Mouse (Mus musculus) brain, embryonic 14.5 days (tissue): ENCODE measurements around the gene Cmtm4. TPM values are rescaled to one million over a fixed set of nuclear protein-coding genes. Genes with fewer than 3 reads are reported as not detected.

Experiments
- DNase-seq: peaks from one replicate; pipeline ENCODE4 v3.0.0-alpha.2; 2011; ENCODE audit warnings: low read depth
- CTCF ChIP-seq: fragments of 200-500 bp; IDR thresholded peaks from 2 replicates; pipeline ENCODE4 v1.5.1; 2012; ENCODE audit warnings: inconsistent platforms, mild to moderate bottlenecking, moderate library complexity, borderline replicate concordance; ENCODE audit not compliant: insufficient read depth, insufficient read length; ENCODE audit errors: extremely low read depth
- POLR2A ChIP-seq: fragments of 200-500 bp; IDR thresholded peaks from 2 replicates; pipeline ENCODE4 v1.6.1; 2012; ENCODE audit warnings: mild to moderate bottlenecking, inconsistent platforms, borderline replicate concordance; ENCODE audit not compliant: poor library complexity, insufficient read depth, insufficient read length, severe bottlenecking; ENCODE audit errors: extremely low read depth
- polyA plus RNA-seq: library from polyadenylated mRNA; depleted of rRNA; stranded (reverse); fragments of >200 nt; gene quantifications from 2 replicates; pipeline ENCODE4 v1.2.3, GENCODE M21; 2012

Cmtm4 gene
- polyA plus RNA-seq, 1 experiment, result 20.8 TPM

GRCm38 (mm10) chr8:104408328-104409110 lies 12.9 kb upstream of the Cmtm4 start:
- TF ChIP-seq POLR2A, result no peak
- no peak for TF ChIP-seq CTCF
- no peak for DNase-seq

DNA sequence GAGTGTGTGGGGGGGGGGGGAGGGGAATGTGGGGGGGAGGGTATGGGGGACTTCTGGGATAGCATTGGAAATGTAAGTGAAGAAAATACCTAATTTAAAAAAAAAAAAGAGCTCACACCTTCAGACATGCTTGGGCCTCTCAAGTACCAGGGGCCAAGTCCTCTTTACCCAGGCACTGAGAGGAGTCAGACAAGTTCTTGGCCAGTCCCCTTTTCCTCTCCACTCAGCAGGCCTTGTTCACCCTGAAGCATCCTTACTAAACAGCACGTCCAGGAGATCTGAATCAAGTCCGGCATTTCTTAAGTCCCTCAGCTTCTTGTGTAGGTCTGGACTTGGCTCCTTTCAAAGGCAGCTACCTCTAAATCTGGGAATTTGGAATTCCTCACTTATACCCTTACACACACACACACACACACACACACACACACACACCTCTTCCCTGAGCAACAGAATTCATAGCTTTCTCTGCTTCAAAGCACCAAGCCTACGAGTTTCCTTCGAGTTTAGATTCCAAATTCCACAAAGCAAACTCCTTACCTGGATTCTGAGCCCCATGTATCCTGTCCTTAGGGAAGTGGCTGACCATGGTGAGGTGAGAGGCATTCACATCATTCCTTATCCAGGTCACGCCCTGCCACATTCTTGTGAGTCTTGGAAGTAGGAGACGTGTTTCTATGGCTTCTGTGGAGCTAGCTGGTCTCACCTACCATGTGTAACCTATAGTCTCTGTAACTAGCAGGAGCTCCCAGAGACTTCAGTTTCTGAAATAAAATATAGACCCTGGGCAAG lies 10.9 kb upstream of the Cmtm4 start:
- no peak for DNase-seq
- TF ChIP-seq CTCF (no peak), POLR2A (no peak)

- no peak for DNase-seq
- TF ChIP-seq CTCF, result no peak
- no peak for TF ChIP-seq POLR2A
These were observed 10.0 kb upstream of the Cmtm4 start for GRCm38 (mm10) chr8:104405430-104406187.

DNA sequence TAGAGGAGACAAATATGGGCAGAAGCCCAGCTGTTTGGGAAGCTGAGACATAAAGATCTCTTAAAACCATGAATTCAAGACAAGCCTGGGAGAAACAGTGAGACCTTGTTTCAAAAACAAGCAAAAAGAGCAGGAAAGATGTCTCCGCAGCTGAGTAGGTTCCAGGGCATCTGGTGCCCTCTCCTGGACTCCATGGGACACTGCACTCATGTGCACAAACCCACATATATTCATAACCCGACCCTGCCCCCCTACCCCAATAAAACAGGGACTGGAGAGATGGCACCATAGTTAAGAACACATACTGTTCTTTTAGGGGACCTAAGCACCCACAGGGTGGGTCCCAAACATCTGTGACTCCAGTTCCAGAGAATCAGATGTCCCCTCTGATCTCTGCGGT lies 8.0 kb upstream of the Cmtm4 start:
- TF ChIP-seq CTCF (peak; percentile 46; the same call in 1 of the 2 replicates), POLR2A (no peak)
- DNase-seq, result no peak

GRCm38 (mm10) chr8:104394801-104395702 lies 555 bp downstream of the Cmtm4 start:
- TF ChIP-seq POLR2A, result no peak
- TF ChIP-seq CTCF, result no peak
- DNase-seq, result peak; percentile 67

GRCm38 (mm10) chr8:104393767-104394166 lies 1.8 kb downstream of the Cmtm4 start:
- TF ChIP-seq CTCF, result no peak
- no peak for TF ChIP-seq POLR2A
- no peak for DNase-seq

- TF ChIP-seq CTCF, result no peak
- no peak for TF ChIP-seq POLR2A
- no peak for DNase-seq
These were observed 2.5 kb downstream of the Cmtm4 start for GRCm38 (mm10) chr8:104393139-104393538.

DNA sequence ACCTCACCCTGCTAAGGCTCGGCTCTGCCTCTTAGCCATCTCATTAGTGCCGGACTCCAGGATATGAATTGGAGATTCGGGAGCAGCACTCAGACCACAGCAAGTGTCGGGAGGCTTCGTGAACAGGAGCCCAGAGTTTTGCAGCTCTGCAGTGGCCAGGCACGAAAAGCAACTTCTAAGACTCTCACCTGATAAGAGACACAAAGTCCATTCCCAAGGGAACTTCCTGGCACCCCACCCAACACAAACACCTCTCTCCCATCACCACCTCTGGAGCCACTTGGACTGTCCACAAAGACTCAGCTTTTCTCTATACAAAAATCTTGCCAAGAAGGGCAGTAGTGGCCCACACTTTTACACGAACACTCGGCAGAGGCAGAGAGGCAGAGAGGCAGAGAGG lies 5.4 kb downstream of the Cmtm4 start:
- DNase-seq, result no peak
- no peak for TF ChIP-seq CTCF
- TF ChIP-seq POLR2A, result no peak

GRCm38 (mm10) chr8:104387980-104388379 lies 7.6 kb downstream of the Cmtm4 start:
- DNase-seq, result peak; percentile 39
- no peak for TF ChIP-seq CTCF
- no peak for TF ChIP-seq POLR2A

GRCm38 (mm10) chr8:104387501-104387900 lies 8.1 kb downstream of the Cmtm4 start:
- TF ChIP-seq CTCF (no peak), POLR2A (no peak)
- DNase-seq, result no peak
